Mouse (Mus musculus) adrenal gland, postnatal 4 days (tissue): ENCODE measurements around the gene Slc8a1. TPM values are rescaled to one million over a fixed set of nuclear protein-coding genes. Genes with fewer than 3 reads are reported as not detected.
A peak's percentile ranks its signal among the peaks of the same experiment; 100 is the strongest.

Source experiments
- DNase-seq, 2 experiments: peaks; one replicate each; pipeline ENCODE4 v3.0.0; 2021 to 2022; ENCODE audit warnings: low spot score in 2 of 2, mixed read lengths in 2 of 2
- total RNA-seq, 2 experiments: library from RNA; stranded (reverse); gene quantifications; 2 replicates each; pipeline ENCODE4 v1.2.3; 2021

Gene Slc8a1
- total RNA-seq, 2 experiments from 2014 or later = 36.4 to 50.1 TPM

DNA sequence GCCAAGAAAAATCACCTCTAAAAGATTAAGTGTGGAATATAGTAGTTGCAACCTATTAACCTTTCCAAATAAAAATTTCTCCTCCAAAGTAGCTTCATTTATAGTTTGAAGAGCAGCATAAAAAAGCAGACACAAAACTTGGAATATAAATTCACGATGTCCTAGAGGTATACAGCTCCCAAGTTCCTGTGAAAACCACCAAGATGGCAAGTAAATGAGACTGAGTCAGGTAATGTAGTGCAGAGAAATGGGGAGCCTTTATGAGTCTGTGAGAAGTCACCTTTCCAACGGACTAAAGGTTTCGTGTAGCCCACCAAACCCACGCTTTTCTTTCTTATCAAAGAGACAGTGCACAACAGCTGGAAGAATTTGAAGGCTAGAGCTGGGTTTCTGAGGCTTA, 224.2 kb downstream of the Slc8a1 start:
- no peak for DNase-seq

DNA sequence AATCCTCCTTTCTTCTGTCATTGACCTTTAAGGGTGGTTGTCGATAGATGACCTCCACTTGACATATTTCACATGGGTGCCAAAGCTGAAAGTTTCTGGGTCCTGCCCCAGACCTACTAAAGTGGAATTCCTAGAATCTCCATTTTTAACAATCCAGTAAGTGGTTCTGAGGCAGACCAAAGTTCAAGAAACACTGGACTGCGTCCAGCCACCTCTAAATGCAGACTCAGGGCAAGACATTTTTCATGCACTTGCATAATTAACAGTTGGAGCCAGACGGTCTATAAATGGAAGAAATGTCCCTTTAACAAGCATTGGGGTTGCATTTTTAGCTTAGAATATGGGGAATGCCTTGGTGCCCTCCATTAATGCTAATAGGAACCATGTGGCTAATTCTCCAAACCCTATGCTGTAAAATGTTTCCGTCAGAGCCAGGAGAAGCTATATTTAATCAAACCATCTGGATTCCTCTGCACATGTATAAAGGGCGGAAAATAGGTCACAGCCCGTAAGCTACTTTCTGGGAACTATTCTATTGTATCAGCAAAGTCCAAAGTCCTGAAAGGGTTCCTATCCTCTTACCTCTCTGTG, 224.7 kb downstream of the Slc8a1 start:
- DNase-seq = no peak

DNA sequence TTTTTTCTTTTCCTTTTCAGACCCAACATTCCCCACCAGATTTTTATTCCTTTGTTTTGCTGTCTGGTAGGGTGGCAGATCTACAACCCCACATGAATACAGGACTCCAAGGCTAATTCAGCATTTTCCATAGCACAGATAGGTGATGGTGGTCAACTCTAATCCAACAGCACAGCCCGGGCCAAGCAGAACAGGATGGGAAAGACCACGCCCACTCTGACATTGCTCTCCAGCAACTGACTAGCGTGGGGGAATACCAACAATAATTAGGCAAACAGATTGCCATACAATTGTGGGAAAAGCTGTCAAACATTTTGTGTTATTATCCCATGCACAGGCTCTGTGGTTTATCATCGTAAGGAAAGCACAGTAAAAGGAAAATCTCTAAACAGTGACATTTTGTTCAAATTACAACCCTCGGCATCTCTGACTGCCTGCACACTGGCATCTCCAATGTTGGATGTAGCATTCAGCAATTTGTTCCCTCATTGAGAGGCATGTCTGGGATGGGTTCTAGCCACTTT, 233.0 kb downstream of the Slc8a1 start:
- no peak for DNase-seq

DNA sequence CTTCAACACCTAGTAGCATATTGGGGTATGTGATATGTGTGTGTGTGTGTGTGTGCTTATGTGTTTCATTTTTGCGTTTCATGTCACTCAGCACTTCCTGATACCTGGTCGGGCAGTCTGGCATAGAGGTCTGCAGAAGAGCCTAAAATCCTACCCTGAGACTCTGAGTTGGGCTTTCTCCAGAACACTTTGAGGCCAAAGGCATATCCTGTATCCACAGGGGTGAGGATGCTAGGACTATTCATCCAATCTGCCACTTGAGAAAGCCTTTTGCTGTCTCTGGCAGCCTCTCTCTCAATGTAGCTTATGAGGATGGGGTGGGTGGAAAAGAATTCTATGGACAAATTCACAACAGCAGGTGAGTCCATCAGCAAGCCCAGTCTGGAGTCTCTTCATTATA, 234.1 kb downstream of the Slc8a1 start:
- DNase-seq = no peak

DNA sequence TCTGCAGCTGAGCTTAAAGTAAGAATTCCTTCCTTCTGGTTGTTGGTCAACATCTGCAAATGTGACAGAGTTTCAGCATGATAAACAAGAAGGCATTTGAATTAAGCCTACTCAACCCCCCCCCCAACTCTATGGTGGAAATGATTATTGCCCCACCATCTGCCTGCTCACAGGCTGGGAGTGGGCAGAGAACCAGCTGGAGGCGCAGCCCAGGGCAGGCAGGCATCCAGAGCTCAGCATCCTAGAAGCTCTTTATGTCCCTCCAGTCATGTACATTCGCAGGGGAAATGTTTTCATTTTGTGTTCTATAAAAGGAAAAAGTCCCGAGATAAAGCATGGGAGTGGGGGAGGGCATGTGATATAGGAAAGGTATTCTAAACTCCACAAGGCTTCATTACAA, 235.4 kb downstream of the Slc8a1 start:
- no peak for DNase-seq

DNA sequence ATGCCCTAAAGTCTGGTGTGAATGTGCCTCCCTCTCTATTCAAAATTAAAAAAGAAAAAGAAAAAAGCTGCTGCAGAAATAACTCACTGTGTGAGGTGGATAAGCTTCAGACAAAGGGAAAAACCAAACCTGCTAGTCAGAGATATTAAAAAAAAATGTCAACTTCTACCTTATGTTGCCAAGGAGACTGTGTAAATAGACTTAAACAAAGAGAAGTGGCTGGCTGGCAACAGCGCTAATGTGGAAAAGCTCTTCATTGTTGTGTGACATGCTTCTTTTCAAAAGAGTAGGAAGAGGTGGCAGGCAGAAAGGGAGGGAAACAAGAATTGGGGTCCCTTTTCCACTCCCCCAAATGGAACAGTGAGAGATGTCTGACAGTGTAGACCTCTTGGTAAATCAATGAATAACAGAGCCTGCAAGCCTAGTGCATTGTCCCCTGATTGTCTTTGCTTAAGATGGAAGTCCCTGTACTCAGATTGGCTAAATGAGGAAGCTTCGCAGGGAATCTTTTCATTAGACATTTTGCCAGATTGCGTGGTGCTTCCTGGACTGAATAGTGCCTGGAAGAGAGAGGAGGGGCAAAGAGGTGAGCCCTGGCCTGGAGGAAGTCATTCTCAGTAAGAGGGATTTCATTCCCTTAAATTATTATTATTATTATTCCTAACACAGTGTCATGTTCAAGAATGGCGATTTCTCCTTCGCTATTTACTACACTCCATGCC, 237.3 kb downstream of the Slc8a1 start:
- DNase-seq = no peak

DNA sequence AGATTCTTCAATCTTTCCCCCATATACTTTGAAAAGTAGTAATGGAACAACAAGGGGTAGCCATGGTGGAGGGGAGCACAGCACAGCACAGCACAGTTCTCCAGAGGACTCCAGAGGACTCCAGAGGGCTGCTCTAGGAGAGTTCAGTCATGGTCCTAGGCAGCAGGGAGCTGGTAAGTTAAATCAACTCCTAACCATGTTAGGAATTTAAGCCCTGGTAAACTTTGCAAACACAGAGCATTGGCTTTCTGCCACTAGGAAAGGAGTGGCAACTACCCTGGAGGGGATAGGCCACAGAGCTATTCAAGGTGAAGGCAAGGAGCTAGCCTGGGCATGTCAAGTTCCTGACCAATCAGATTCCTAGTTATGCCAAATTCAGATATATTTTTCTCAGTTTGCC, 240.3 kb downstream of the Slc8a1 start:
- DNase-seq = no peak

DNA sequence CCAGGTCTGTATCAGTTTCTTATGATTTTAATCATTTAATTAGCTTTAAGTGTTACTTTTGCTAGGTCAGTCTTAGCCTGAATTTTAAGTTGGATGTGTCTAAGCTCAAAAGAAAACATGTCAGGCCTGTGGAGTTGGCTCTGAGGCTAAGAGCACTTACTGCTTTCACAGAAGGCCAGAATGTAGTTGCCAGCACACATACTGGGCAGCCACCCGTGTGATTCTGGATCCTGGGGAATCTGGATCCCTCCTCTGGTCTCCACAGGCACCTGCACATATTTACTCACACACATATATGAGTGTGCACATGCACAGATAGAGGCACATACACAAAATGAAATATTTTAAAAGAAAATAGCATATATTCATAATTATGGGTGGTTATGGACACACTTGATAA, 241.6 kb downstream of the Slc8a1 start:
- no peak for DNase-seq

DNA sequence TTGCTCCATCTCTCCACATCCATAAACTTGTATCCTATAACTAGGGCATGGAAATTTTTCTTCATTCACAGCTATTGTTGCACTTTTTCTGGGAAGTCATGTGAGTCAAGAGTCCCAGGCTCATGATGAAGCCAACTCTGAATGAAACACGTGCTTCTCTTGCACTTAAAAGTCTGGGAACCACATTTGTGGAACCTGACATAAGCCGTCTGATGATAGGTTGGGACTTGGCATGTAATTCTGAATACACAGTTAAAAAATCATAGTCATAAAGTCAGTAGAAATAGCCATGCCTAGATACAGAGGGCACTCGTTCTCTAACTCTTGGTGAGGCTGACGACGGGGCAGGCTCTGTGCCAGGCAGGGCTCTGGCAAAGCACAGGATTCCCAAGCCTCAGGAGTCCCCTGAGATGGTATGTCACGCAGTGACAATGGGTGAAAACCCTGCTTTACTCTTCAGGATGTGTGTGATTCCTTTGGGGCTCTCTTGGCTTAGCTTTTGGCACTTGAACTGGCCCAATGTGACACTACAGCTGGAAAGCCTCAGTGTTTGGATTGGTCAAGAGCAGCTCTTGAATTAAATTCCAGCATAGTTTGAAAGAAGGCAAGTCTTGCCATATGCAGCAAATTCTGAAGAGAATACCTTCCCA, 245.8 kb downstream of the Slc8a1 start:
- no peak for DNase-seq

DNA sequence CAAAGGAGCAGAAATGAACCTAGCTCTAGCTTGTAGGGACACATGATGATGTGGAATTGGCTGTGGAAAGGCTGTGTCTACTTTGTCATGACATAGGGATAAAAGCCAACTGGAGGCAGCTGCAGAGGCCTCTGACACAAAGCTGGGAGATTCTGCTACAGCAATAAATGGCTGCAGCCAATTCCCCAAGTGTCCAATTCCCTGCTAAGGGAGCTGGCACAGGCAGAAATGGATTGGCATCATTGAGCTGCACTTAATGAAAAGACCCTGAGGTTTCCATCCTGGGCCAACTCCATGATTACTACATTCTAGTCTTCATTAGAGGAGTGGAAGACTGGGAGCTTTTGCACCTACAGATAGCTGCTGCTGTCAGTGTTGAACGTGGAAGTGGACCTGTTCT, 251.8 kb downstream of the Slc8a1 start:
- no peak for DNase-seq

DNA sequence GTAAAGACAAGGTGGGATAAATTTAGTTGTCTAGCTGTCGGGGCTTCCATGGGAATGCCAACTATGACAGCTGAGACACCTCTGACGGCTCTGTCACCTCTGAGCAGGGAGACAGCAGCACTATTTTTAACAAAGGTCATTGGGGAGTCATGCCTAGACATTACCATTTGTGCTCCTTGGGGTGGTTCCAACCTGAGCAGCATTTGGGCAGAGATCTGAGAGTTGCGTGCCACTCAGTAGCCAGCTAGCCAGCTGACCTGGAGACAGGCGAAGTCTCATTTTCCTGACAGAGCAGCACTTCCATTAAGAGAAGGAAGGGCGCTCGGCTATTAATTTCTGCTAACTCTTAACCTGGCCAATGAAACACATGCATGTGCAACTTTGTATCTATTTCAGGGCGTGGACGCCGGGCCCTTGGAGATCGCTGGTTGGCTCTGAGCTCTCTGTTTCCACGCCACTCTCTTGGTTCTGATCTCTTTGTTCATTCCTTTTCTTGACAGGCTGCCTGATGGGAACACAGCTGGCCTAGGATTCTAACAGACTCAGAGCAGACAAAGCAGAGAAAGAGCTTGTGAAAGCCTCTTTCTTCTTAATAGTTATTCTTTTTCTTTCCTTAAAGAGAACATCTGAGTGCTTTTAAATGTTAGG, 256.2 kb downstream of the Slc8a1 start:
- DNase-seq = no peak

DNA sequence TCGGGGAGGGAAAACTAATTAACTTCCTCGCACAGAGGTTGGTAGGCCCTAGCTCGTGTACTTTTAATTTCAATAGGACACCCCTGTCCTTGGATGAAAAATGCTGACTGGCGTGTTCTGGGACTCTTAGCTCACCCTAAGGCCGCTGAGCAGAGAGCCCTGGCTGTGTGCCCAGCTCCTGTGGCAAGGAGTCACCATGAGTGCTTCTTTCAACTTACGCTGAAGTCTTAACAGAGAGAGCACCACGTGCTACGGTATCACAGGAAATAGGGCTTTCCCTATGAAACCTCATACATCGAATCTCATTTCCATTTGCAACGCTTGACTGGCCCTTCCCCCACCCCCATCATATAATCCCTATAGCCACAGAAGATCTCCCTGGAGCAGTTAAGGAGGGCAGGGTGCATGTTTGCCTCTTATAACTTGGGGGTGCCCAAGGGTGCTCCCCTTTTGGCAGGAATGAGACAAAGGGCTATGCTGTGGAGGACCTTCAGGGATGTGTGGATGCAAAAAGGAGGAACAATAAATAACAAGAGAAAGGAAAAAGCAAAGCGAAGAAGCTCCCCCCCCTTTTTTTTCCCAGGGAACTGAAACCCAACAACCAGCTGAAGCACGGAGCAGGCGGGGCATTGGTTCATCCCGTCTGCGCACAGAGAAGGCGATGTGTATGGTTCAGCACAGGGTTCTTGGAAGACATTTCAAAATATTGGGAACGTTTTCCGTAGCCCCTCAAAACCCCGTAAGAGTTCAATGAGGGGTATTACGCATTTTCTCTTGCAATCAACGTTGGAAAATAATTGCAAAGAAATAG, 257.6 kb downstream of the Slc8a1 start:
- DNase-seq = peak; percentile 19 to 39

DNA sequence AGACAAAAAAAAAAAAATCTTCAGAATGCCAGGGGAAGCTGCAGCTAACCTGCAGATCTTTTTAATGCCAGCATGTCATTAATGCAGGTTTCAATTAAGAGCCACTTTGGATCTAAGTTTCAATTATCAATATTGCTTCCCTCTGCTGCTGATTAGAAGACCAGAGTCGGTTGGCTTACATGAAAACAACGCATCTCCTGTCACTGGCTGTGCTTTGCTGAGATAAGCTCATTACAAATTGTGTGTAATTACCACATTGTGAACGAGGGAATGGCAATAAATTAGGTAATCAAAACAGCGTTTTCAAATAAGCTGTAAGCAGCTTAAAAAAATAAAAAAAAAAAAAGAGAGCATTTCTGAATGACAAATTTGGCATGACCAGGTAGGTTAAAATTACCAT, 258.4 kb downstream of the Slc8a1 start:
- no peak for DNase-seq

DNA sequence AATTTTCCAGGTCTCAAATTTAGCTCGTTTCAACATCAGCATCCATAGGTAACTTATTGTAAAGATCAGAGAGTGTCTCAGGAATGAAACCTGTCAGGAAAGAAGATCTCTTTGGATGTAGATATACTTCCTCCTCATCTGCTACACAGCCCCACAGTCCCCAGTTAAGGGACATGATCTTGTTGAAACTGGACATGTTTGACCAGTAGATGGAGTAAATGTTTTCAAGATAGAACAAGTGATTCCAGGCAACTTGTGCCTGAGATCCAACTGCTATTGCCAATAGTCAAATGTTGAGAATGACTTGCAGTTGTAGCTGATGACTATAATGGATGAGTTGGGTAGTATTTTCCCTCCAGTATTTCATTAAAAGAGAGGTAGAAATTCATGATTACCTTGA, 260.8 kb downstream of the Slc8a1 start:
- no peak for DNase-seq

DNA sequence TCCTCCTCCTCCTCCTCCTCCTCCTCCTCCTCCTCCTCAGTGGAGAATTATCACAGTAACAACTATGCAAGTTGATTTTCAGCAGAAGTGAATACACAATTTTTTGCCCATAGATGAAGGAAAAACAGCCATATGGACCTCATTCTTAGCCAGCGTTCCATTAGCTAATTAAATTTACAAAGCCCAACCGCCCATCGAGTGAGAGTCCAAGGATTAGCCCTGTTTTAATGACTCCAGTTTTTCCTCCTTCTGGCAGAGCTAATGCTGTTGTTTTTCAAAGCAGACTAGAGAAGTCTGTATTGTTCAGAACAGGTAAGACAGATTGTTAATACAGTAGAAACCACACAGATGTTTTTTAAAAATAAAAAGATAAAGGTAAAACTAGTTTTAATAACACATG, 264.8 kb downstream of the Slc8a1 start:
- DNase-seq = no peak

DNA sequence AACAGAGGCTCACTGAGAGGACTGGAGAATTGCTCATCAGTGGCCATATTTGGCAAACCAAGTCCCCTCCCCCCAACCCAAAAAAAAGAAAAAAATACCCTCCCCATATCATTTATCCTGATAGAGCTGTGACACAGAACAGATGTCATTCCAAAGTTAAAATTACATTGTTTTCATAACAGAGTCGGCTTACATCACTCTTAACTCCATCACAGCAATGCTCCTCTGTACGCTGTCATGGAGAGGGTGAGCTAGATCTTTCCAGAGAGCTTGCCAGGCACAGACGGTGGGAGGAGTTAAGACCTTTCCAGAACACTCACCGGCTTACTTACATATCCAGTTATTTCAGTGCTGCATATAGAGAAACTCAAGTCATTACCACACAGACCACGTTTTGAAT, 269.2 kb downstream of the Slc8a1 start:
- no peak for DNase-seq

DNA sequence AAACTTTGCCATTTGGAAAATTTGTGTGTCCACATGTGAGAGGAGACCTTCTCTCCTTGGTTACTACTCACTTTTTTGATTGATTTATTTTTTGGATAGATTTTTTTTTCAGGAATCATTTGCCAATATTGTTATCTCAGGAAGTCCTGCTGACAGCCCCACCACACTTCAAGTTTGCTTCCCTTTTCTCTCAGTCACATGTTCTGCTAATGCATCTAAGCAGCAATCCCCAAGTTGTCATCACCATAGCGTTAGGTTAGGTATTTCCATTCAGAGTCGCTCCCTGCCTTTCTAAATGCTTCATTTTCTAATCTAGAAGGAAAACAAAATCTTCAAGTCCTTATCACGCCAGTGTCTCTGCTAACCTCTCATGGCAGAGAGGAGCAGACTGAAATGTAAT, 278.8 kb downstream of the Slc8a1 start:
- DNase-seq = no peak

DNA sequence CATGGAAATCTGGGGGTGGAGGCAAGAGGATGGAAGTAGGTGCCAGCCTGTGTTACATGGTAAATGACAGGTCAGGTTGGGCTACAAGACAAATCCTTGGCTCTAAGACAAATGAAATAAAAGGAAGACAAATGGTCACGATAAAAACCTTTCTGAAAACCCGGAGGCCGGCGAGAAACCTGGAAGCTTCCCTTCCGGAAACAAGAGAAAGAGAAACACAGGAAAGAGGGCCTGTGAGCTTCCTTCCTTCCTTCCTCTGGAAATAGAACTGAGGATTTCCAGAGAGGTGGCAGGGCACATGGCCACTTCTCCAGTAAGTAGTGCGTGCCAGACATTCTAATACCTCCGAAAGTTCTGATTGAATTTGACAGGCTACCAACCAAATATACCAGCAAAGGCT, 282.2 kb downstream of the Slc8a1 start:
- no peak for DNase-seq

DNA sequence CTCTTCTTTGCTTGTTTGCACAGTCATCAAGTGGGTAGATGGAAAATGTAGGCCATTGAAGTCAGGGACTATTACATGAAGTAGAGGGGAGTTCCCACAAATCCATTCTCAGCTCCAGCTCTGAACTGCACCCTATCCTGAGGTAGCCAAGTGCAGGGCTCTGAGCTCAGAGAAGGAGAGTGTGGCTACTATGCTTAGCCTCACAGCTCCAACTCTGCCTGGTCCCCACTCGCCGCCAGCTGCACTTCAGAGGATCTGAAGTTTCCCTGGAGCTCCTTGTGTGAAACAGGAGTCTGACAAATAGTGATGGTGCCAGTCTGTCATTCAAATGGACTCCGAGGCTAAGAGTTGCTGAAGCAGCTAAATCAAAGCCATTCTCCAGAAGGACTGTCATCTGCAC, 282.9 kb downstream of the Slc8a1 start:
- DNase-seq = no peak

DNA sequence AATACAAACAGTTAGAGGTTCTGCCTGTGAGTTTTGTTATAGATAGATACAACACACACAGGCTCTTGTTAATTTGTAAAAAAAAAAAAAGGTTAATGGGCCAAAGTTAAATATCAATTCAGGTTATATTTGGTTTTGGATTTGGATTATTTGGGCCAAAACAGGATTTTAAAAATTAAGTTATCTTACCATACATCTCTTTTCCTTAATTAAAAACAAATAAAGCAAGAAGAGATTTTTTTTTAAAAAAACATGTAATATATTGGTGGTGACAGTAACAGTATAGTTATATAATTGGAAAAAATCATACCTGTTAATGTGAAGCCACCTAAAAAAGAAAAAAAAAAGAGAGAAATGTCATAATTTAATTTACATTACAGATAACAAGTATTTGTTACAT, 296.7 kb downstream of the Slc8a1 start, which contains the start of gene Gm11096:
Gene Gm11096 (plus strand): TSS at position 301 of the 400 bp plus-strand sequence.
- no peak for DNase-seq

DNA sequence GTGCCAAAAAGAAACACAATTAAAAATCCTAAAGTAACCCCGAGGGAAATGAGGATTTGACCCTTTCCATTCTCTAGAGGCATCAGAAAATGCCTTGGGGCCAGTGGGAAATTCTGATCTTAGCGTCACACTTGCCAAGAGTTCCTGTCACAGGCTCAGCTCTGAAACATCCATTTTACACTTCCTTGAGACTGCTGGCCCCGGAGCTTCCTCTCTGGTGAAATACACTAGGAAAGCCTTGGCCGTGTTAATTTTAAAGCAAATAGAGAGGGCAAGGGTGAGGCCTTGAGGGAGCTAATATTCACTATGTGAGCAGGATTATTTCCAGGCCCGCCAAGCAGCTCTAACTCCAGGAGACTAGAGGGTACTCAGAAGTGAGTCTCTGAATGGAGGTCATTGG, 305.0 kb downstream of the Slc8a1 start:
- DNase-seq = no peak
